Mouse (Mus musculus) c-Kit-negative CD71-positive TER-119-positive erythroid progenitor cells, embryonic 14.5 days (primary cell): ENCODE measurements around the gene Birc6.

ENCODE experiments used
- DNase-seq: peaks from one replicate; pipeline ENCODE4 v3.0.0-alpha.2; 2013; ENCODE audit warnings: low read depth, low spot score

Birc6 gene

DNA sequence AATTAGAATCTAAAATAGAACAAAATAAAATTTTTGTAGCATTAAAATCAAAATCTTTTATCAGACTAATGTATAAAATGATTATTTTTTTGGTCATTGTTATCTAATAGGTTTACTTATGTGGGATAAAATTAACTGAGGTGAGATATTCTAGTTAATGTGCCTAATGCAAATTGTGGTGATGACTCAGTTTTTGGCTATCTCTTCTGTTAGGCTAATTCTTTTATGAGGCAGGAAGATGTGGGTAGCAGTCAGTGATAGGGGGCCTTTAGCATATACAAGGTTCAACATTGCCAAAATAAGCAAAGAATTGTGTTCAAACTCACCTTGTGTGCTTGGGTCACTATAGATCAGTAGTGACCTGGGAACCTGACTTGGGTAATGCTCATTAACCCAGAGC is 178.5 kb downstream of the Birc6 start:
- DNase-seq: no peak

- no peak for DNase-seq
Observed at GRCm38 (mm10) chr17:74707637-74708152, 179.6 kb downstream of the Birc6 start.

DNA sequence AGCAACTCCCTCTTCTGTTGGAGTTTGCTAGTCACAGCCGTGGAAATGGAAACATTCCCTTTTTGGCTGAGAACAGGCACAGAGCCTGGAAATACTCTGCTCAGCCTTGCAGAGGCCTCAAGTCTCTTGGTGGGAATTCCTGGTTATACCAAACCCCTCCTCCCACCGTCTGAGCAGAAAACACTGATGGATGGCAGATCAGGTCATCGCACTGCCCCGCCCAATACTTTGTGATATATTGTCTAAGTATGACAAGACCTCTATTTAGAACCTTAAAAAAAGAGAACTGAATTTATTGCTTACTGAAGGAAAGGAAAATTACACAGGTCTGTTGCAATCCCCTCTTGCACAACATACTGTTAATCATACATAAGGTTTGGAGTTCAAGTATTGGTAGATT is 182.6 kb downstream of the Birc6 start:
- DNase-seq: no peak

GRCm38 (mm10) chr17:74711627-74712026 is 183.5 kb downstream of the Birc6 start:
- no peak for DNase-seq

- no peak for DNase-seq
Observed at GRCm38 (mm10) chr17:74715128-74715527, 187.0 kb downstream of the Birc6 start.

DNA sequence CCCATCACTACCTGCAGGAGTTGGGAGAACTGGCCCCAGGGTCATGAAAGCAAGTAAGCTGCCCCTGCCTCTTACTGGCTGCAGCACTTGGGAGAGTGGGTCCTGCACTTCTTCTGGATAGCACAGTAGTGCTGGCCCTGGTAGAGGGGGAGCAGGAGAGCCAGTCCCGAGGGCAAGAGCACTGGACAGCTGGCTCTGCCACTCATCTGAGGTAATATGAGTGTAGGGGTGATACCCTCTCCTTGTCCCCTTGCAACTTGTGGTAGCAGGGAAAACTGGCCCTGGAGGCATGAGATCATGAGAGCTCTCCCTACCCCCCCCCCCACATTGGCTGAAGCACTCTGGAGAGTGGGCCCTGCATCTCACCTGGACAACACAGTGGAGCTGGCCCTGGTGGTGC is 187.6 kb downstream of the Birc6 start:
- DNase-seq: no peak

DNA sequence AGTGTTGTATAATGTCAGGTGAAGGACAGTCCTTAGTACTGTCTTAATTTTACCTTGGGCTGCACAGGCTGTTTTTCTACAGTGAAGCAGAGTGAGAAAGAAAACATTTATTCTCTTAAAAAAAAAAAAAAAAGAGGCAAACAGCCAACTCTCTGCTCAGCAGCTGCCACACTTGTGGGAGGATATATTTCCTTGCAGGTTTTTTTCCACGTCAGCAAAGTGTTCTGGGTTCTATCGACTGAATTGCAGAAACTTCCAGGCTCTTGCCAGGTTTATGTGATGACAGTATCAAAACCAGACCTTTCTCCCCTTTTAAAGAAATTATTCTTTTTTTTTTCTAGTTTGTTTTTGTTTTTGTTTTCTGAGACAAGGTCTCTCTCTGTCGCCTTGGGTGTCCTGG is 188.5 kb downstream of the Birc6 start:
- no peak for DNase-seq

- no peak for DNase-seq
Observed at GRCm38 (mm10) chr17:74717091-74717617, 189.1 kb downstream of the Birc6 start.

- peak; percentile 98 for DNase-seq
Observed at GRCm38 (mm10) chr17:74717618-74718151, 189.6 kb downstream of the Birc6 start, which contains the start of gene Ttc27. TSS of gene Ttc27 (plus strand) at chr17:74717732.

DNA sequence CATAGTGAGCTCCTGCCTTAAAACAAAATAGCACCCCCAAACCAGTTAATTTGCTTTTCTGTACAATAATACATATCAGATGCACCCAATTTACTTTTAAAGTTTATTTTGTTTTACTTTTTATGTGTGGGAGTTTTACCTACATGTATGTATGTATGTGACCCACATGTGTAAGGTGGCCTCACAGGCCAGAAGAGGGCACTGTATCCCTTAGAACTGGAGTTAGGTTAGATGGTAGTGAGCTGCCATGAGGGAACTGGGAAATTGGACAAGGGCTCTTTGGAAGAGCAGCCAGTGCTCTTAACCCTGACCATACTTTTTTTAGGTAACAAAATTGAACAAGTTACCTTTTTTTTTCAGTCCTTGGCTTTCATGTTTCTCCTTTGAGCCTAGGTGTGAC is 204.8 kb downstream of the Birc6 start:
- DNase-seq: no peak

DNA sequence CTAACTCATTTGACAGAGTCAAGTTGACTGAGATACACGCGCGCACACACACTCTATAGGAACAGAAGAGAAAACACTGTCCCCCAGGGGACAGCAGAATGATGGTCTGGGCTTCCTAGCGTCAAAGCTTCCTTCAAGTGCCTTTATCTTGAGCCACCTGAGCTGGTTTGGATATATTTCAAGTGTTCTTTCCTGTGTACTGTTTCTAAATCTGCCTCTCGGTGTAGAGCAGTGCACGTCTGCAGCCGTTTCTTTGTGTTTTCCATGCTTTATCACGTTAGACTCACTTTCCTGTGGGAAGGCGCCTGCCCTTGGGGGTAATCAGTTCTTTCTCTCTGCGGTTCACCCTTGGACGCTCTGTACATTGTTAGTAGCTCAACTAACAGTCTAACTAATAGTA is 207.3 kb downstream of the Birc6 start:
- DNase-seq: no peak

GRCm38 (mm10) chr17:74749659-74750058 is 221.6 kb downstream of the Birc6 start:
- no peak for DNase-seq

GRCm38 (mm10) chr17:74751026-74751425 is 222.9 kb downstream of the Birc6 start:
- DNase-seq: no peak
